Mouse (Mus musculus): ENCODE measurements around the gene Tmem170. TPM values are rescaled to one million over a fixed set of nuclear protein-coding genes. Genes with fewer than 3 reads are reported as not detected.

The Tmem170 gene
- polyA plus RNA-seq, 1 experiment from 2014 or later = 6.8 TPM

DNA sequence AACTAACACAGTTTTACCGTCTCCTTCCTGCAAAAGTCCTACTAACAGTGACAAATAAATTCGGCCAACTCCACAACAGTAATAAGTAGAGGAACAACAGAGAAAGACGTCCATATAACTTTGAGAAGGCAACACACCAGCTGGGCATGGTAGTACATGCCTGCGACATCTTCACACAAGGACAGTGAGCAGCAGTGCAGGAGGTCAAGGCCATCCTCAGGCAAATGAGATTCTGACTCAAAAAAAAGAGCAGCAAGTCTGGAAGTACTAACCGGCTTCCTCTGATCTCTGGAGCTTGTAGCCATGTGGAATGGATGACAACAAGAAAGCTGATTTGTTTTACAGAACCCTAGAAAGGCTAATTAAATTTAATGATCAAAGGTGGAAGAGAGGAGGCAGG, 43.6 kb downstream of the Tmem170 start:
- Histone ChIP-seq H3K9ac (no peak overlapping the region), H3K27me3 (no peaks in the 10 kb centered on the region), H3K9me3 (replicated peaks) (no peaks in the 10 kb centered on the region), H3K4me3 (no peak overlapping the region), H3K4me2 (no peak overlapping the region), H3K36me3 (ENCODE audit: poor library complexity, severe bottlenecking) (peaks cover 60% of the 10 kb centered on the region), H3K4me1 (no peaks in the 10 kb centered on the region), H3K27ac (no peak overlapping the region)
- no peak for ATAC-seq
- 82% methylated on average over 5 of the region's 5 CpGs for WGBS

DNA sequence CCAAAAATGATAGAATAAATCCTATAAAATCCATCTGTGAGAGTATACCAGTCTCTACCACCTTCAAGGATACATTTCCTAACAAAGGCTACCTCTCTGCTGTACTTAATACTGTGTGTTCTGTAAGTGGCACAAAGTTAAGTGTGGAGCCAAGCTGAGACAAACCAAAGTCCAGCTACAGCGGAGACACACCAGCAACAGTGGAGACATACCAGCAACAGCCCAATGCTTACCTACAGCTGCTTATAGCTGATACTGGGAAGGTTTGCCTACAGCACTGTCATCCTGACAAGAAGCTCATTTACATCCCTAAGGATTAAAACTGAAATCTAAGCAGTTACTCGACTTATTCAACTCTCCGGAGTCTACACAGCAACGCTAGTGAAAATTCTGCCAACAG, 44.6 kb downstream of the Tmem170 start:
- Histone ChIP-seq H3K9me3 (replicated peaks) (no peaks in the 10 kb centered on the region), H3K27me3 (no peaks in the 10 kb centered on the region), H3K27ac (no peak overlapping the region), H3K4me3 (no peak overlapping the region), H3K4me2 (no peak overlapping the region), H3K4me1 (no peaks in the 10 kb centered on the region), H3K9ac (no peak overlapping the region), H3K36me3 (ENCODE audit: poor library complexity, severe bottlenecking) (peaks cover 54% of the 10 kb centered on the region)
- 85% methylated on average over 4 of the region's 4 CpGs for WGBS
- no peak for ATAC-seq

DNA sequence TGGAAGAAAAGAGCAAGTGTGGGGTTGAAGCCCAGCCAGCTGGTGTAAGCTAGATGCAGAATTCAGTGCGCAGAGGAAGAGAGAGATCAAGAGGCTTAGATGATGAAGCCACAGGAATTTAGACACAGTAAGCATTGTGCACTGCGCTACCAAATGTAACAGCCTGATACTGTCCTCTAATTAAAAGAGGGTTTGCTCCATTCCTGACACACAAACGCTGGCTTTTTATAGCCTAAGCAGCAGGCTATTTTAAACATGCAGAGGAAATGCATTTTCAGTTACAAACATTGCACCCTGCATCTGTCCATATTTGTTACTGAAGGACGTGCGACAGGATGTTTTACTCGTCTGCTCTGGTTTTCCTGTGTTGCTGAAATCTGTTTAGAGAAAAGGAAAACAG, 48.0 kb downstream of the Tmem170 start:
- no peaks in the 10 kb centered on the region for H3K9me3 ChIP-seq (replicated peaks)
- no peak overlapping the region for H3K27ac ChIP-seq
- H3K9ac ChIP-seq = no peak overlapping the region
- WGBS = 91% methylated on average over 6 of the region's 6 CpGs
- no peaks in the 10 kb centered on the region for H3K4me1 ChIP-seq
- no peak for ATAC-seq
- H3K36me3 ChIP-seq (ENCODE audit: poor library complexity, severe bottlenecking) = peaks cover 73% of the 10 kb centered on the region
- no peak overlapping the region for H3K4me2 ChIP-seq
- H3K4me3 ChIP-seq = no peak overlapping the region
- no peaks in the 10 kb centered on the region for H3K27me3 ChIP-seq

DNA sequence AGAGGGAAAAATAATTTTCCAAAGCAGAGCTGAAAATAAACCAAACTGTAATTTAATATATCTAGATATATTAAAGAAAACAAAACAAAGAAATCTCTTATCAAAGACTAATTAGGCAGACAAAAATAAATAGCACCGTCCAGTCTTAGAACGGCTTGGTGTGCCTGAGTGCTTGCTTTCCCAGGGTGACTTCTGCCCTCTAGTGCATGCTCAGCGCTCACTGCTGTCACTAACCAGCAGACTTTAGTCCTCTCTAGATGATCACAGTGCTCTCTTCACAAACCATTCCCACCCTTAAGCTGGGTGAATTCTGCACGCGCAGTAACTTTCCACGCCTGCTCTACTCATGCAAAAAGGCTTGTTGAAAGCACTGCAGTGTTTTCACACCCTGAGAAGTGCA, 51.3 kb downstream of the Tmem170 start:
- Histone ChIP-seq H3K27me3 (no peaks in the 10 kb centered on the region), H3K4me1 (no peaks in the 10 kb centered on the region), H3K4me3 (no peak overlapping the region), H3K27ac (no peak overlapping the region), H3K9ac (no peak overlapping the region), H3K4me2 (no peak overlapping the region), H3K36me3 (ENCODE audit: poor library complexity, severe bottlenecking) (peaks cover 80% of the 10 kb centered on the region), H3K9me3 (replicated peaks) (no peaks in the 10 kb centered on the region)
- 72% methylated on average over 6 of the region's 6 CpGs for WGBS
- ATAC-seq = no peak

DNA sequence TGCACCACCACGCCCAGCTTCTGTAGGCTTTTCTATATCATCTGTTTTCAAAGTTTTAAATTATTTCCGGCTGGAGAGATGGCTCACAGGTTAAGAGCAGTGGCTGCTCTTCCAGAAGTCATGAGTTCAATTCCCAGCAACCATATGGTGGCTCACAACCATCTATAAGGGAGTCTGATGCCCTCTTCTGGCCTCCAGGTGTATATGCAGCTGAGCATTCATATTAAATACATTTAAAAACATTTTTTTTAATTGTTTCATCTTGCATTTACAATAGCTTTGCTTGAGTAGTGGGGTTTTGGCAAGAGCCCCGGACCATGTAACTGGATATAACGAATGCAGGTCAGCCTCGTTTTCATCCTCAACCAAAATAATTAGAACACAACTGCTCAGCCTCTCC, 52.2 kb downstream of the Tmem170 start:
- ATAC-seq = no peak
- Histone ChIP-seq H3K9ac (no peak overlapping the region), H3K4me3 (no peak overlapping the region), H3K9me3 (replicated peaks) (no peaks in the 10 kb centered on the region), H3K27me3 (no peaks in the 10 kb centered on the region), H3K27ac (no peak overlapping the region), H3K4me2 (no peak overlapping the region), H3K4me1 (no peaks in the 10 kb centered on the region), H3K36me3 (ENCODE audit: poor library complexity, severe bottlenecking) (peaks cover 79% of the 10 kb centered on the region)
- 93% methylated on average over 5 of the region's 5 CpGs for WGBS

DNA sequence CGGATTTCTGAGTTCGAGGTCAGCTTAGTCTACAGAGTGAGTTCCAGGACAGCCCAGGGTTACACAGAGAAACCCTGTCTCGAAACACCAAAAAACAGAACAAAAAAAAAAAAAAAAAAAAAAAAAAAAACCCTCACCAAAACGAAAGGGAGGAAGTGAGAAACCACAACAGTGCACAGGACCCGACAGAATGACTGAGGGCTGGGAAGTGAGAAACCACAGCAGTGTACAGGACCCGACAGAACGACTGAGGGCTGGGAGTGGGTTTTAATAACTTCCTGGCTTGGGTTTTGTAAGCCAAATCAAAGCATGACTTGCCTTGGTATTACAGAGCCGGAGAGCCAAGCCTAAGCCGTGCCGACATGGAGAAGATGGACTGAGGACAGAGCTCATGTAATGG, 55.4 kb downstream of the Tmem170 start:
- no peak overlapping the region for H3K4me3 ChIP-seq
- ATAC-seq = no peak
- no peak overlapping the region for H3K4me2 ChIP-seq
- WGBS = 93% methylated on average over 10 of the region's 10 CpGs
- H3K27me3 ChIP-seq = no peaks in the 10 kb centered on the region
- no peaks in the 10 kb centered on the region for H3K9me3 ChIP-seq (replicated peaks)
- peaks cover 59% of the 10 kb centered on the region for H3K36me3 ChIP-seq (ENCODE audit: poor library complexity, severe bottlenecking)
- H3K27ac ChIP-seq = no peak overlapping the region
- H3K9ac ChIP-seq = no peak overlapping the region
- no peaks in the 10 kb centered on the region for H3K4me1 ChIP-seq

DNA sequence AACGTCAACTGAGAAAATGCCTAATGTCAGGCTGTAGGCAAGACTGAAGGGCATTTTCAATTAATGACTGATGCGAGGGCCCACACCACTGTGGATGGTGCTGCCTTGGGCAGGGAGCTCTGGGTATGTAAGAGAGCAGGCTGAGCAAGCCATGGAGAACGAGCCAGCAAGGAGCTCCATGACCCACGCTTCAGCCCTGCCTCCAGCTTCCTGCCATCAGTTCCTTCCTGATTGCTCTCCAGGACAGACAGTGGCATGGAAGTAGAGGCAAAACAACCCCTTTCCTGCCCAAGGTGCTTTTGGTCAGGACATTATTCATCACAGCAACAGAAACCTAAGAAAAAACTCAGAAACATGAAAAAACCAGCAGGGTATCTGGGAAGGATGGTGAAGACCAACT, 55.9 kb downstream of the Tmem170 start:
- 98% methylated on average over 4 of the region's 4 CpGs for WGBS
- Histone ChIP-seq H3K27me3 (no peaks in the 10 kb centered on the region), H3K4me2 (no peak overlapping the region), H3K27ac (no peak overlapping the region), H3K9ac (no peak overlapping the region), H3K4me3 (no peak overlapping the region), H3K36me3 (ENCODE audit: poor library complexity, severe bottlenecking) (peaks cover 62% of the 10 kb centered on the region), H3K4me1 (no peaks in the 10 kb centered on the region), H3K9me3 (replicated peaks) (no peaks in the 10 kb centered on the region)
- ATAC-seq = no peak

DNA sequence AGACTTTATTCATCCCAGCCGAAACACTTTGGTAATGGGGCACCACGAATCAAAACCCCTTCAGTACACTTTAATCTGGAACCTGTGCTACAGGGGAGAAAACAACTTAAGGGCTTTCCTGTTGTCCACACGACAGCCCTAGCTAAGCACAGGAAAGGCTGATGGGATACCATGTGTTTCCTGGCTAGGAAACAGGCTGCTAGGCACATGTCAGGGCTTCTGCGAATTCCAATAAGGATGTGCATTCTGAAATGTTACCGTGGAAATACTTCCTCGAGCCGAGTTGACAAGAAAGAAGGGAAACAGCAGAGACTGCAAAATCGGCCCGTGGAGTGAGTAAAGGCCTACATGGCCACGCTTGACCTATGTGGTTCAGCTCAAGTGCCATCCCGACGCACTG, 56.5 kb downstream of the Tmem170 start:
- Histone ChIP-seq H3K9ac (no peak overlapping the region), H3K27ac (no peak overlapping the region), H3K4me2 (no peak overlapping the region), H3K4me1 (no peaks in the 10 kb centered on the region), H3K27me3 (no peaks in the 10 kb centered on the region), H3K9me3 (replicated peaks) (no peaks in the 10 kb centered on the region), H3K4me3 (no peak overlapping the region), H3K36me3 (ENCODE audit: poor library complexity, severe bottlenecking) (peaks cover 57% of the 10 kb centered on the region)
- ATAC-seq = no peak
- WGBS = 92% methylated on average over 12 of the region's 12 CpGs

DNA sequence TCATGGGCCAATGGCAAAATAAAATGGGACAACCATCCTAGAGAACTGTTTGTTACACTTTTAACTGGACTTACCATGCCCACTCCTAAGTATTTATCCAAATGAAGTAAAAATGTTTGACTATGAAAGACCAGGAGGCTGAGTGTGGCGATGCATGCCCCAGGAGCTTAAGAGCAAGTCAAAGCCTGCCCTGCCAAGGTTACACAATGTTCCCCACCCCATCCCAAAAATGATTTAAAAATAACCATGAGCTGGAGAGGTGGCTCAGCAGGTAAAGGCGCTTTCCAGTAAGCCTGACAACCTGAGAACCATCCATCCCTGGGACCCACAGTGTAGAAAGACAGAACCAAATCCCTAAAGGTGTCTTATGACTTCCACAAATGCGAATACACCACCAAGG, 58.0 kb downstream of the Tmem170 start:
- Histone ChIP-seq H3K4me3 (no peak overlapping the region), H3K27me3 (no peaks in the 10 kb centered on the region), H3K27ac (no peak overlapping the region), H3K36me3 (ENCODE audit: poor library complexity, severe bottlenecking) (peaks cover 49% of the 10 kb centered on the region), H3K9ac (no peak overlapping the region), H3K9me3 (replicated peaks) (no peaks in the 10 kb centered on the region), H3K4me1 (no peaks in the 10 kb centered on the region), H3K4me2 (no peak overlapping the region)
- ATAC-seq = no peak
- WGBS = 93% methylated on average over 3 of the region's 3 CpGs

DNA sequence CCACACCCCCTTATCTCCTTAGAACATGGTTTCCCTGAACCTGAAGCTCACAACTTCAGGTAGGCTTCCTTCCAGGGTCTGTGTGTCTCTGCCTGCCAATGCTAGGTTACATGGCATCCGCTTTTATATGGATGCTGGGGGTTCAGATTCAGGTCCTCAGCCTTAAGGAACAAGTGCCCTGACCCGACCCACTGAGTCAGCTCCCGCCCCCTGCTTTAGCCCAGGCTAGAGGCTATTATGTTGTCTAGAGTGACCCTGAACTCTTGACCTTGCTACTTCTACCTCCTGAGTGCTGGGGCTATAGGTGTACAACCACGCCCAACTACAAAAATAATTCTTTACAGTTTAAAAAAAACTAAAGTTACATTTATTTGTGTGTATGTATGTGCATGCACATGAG, 61.5 kb downstream of the Tmem170 start:
- H3K27ac ChIP-seq = no peak overlapping the region
- no peak for ATAC-seq
- no peaks in the 10 kb centered on the region; the same call in 1 of the 2 replicates for H3K4me1 ChIP-seq
- WGBS = 93% methylated on average over 4 of the region's 4 CpGs
- no peaks in the 10 kb centered on the region for H3K9me3 ChIP-seq (replicated peaks)
- H3K36me3 ChIP-seq (ENCODE audit: poor library complexity, severe bottlenecking) = peaks cover 23% of the 10 kb centered on the region; the same call in 1 of the 2 replicates
- H3K4me3 ChIP-seq = no peak overlapping the region
- H3K27me3 ChIP-seq = no peaks in the 10 kb centered on the region
- no peak overlapping the region for H3K9ac ChIP-seq
- H3K4me2 ChIP-seq = no peak overlapping the region

DNA sequence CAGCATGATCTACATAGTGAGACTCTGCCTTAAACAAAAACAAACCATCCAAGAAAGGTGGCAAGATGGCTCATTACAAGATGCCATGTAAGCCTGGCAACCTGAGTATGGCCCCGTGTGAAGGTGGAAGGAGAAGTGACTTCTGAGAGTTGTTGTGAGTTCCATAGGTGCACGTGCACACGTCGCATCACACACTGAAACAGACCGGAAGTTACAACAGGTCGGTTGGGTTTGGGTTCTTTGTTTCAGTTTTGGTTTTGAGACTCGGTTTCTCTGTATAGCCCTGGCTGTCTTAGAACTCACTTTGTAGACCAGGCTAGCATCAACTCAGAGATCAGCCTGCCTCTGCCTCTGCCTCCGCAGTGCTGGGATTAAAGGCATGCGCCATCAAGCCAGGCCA, 62.7 kb downstream of the Tmem170 start:
- Histone ChIP-seq H3K4me2 (no peak overlapping the region), H3K9me3 (replicated peaks) (no peaks in the 10 kb centered on the region), H3K27ac (no peak overlapping the region), H3K9ac (no peak overlapping the region), H3K4me1 (peaks cover 3% of the 10 kb centered on the region; the same call in 1 of the 2 replicates), H3K27me3 (no peaks in the 10 kb centered on the region), H3K4me3 (no peak overlapping the region), H3K36me3 (ENCODE audit: poor library complexity, severe bottlenecking) (peaks cover 17% of the 10 kb centered on the region; the same call in 1 of the 2 replicates)
- WGBS = 96% methylated on average over 9 of the region's 9 CpGs
- no peak for ATAC-seq
